Mouse (Mus musculus) layer of hippocampus, adult 8-10 months (tissue): ENCODE data around the gene Srgap2. TPM values are rescaled to one million over a fixed set of nuclear protein-coding genes. Genes with fewer than 3 reads are reported as not detected.

Source experiments
- DNase-seq, 2 experiments: peaks; one replicate each; pipeline ENCODE4 v3.0.0; 2022; ENCODE audit warnings: low spot score in 2 of 2
- total RNA-seq, 4 experiments: library from RNA; stranded (reverse); gene quantifications; 2 replicates each; pipeline ENCODE4 v1.2.4; 2022

The Srgap2 gene
- total RNA-seq, 4 experiments from 2014 or later, result 79.8 to 92.2 (median 84.9) TPM

DNA sequence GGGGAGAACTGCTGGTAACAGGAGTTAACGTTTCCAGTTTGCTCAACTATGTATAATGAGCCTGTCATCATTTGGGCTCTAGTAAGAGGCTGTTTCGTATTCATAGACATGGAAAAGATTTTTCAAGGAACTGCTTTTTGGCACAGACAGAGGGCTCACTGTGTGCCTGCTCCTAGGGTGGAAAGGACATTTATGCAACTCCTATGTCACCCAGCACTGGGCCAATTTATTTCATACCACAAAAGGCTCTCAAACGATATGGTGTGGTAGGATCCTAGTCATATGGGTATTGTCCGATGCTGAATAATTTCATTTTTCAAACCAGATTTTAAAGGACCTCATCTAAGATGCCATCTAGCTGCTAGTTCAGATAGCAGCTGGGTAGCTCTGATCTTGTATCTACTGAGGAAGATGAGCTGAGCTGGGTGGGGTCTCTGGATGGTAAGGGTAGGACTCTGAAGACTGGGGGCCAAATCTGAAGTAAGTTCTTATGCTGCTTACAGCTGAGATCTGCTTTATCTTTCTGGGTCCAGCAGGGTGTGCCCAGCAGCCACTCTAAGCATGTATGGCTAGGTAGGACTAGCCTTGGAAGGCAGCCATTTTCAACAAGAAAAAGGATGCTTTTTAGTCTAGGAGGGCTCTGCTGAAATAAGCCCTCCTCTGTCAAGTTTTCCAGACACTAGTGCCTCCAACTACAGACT, 233.8 kb downstream of the Srgap2 start:
- no peak for DNase-seq

DNA sequence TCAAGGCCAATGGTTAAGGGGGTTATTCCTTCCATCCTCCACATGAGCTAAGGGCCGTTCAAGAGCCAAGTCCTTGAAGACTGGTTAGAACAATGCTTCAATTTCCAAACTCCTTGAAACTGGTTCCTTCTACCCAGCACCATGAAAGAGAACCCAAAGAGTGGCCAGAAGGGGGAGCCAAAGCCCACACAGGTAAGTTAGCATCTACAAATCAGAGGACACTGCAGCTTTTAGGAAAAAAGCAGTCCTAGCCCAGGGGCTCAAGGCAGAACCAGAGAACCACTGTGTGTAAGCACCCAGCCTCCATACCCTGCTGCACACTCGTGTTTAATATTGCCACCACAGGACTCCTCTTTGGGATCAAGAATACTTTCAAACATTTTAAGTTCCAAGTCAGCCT, 236.5 kb downstream of the Srgap2 start:
- peak; percentile 60 to 74 for DNase-seq

DNA sequence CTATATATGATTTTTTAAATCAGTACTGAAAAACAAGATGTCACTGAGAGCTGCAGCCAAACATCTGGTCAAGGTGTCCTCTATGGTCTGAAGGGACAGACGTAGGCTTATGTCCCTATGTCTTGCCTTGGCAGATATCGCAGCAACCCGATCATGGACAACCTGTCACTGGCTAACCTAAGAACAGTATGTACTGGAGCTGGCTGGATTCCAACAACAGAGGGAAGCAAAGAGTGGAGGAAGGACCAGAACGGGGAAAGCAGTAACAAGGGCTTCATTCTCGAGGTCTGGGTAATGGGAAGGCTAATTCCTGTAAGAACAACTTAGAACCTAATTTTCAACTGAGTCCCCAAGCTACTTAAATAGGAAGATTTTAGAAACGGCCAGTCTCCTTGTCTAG, 238.2 kb downstream of the Srgap2 start:
- no peak for DNase-seq

DNA sequence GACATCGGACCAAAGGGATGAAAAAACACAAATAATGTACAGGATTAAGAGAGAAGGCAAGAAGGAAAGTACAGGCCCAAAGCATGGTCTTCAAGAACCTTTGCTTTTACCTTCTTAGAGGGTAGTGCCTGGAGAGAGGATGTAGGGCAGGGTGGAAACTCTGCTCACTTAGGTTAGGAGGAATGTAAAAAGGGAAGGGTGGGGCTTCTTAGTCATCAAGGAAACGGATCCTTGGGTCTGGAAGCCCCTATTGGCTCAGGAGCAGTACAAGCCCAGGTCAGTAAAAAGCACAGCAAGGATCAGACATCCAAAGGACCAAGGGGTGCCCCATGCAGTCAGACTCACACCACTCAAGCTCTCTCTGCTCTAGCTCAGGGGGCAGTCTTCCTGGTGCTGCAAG, 239.9 kb downstream of the Srgap2 start:
- no peak for DNase-seq

DNA sequence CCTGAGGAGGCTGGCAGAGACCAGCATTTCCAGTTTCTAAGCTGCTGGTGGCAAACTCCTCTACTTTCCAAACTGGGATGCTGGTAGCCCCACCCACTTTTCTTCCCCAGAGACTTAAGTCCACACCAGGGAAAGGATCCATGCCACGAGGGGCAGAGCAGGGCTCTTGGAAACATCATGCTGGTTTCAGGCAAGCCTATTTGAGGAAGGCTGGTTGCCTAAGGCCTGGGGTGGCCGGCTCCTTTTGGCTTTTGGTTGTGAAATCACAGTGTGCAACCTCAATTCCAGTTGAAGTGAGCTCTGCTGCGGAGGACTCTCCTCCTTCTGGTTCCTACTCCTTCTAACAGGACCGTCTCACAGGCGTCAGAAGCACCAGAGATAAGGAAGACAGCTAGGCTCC, 240.3 kb downstream of the Srgap2 start:
- DNase-seq, result no peak

DNA sequence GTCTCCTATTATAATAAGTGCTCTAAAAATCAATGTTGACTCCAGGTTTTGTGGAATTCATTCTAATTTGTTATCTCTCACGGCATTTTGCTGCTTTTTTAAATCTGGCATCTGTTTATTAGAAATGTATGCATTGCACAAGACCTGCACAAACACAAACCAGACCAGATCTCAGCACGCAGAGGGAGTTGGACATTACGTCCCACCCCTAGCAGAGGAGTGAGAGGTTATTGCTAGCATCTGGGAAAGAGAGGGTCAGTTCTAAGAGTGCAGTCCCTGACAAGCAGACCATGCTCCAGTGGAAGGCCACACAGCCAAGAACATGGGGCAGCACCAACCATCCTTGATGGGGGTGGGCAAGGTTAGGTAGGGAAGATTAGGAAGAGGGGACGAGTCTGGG, 242.5 kb downstream of the Srgap2 start:
- DNase-seq, result no peak

DNA sequence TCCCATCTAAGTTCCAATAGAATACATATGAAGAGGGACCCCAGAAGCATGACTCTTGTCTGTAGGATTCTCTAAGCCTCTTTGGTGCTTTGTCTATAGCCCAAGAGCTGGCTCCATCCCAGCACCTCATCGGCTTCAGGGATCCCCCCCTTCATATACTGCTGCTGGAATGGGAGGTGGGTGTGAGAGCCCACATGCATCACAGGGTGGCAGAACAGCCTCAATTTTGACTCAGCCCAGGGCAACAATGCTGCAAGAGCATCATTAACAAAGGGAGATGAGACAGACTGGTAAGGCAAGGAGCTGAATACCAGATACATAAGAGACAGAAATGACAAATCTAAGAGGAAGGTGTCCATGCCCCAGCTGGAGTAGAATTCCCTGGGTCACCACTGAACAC, 243.0 kb downstream of the Srgap2 start:
- DNase-seq, result no peak

DNA sequence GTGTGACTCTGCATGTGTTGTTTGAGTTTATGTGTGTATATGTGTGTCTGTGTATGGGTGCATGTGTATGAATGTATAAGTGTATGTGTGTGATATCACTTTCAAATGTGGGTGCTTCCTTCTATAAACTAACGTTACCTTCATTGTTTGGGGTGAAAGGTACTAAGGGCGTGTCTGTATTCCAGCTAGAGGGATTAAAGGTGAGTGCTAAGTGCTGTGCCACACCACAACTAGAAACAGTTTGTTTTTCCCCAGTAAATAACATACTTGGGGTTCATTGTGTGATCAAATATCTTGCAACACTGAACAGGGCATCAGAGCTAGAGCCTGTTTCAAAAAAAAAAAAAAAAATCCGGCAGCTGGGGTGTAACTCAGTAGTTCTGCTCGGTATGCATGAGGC, 245.4 kb downstream of the Srgap2 start:
- DNase-seq, result no peak

DNA sequence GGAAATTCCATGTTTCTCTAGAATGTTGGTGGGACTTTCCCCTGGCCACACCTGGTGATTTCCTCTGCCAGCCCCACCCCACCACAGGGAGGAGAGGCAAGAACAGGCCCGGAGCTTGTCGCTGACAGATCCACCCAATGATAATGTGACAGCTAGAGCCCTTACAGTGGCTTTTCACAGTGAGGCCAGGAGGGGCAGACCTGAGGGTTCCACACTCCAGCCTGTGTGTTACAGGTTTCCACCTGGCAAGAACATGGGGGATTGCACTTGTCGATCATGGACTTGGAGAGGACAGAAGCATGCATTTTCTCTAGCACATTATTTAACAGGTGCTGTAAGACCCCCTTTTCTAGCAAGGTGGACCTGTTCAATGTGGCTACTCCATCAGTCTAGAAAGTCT, 246.9 kb downstream of the Srgap2 start:
- DNase-seq, result no peak

DNA sequence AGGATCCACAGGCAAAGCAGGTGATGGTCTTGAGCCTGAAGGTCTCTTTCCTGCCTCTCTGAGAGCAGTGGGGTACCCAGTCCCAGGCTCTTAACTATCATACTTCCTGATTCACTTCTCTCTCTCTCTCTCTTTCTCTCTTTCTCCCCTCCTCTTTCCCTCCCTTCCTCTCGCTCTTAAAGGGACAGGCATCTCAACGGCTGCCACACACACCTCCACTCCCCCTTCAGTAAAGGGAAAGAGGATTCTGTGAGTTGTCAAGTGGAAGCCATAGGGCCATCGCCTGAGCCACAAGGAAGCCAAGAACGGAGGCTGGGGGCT, 247.7 kb downstream of the Srgap2 start, which contains the start of gene Ikbke:
Ikbke (minus strand) TSS at position 151 of the 321 bp plus-strand sequence.
- DNase-seq, result no peak

DNA sequence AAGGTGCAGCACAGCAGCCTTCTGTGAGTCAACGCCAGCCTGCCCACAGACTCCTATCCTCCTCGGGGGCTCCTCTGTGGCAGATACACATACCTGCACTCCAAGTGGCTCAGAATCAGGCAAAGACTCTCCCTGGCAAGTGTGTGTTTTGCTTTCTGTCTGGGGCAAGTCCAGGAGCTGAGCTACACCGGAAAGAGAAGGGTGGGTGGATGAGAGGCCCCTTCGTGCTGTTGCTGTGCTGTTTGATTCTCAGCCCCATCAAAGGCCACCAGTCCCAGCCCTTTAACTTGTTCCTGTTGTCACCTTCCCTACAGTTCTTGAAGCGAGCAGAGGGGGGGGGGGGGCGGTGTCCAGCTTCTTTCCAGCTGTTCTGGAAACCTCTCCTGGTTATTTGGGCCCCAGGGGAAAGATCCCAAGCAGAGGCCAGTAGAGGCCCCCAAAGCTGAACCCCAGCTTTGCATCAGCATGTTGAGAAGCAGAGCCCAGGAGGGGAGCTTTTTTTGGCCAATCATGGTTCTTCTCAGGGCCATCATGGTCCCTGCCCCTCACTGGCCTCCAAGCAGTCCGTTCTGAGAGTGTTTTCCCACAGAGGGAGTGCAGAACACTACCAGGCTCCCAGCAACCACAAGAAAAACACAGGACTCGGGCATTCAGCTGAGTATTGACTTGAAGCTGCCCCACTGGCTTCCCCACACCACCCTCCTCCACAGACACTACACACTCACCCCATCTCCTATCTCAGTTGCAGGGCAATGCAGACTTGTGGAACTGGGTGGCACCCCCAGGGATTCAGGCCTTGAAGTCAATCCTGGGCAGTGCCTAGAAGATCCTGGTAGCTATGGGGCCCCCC, 248.3 kb downstream of the Srgap2 start:
- DNase-seq, result no peak

DNA sequence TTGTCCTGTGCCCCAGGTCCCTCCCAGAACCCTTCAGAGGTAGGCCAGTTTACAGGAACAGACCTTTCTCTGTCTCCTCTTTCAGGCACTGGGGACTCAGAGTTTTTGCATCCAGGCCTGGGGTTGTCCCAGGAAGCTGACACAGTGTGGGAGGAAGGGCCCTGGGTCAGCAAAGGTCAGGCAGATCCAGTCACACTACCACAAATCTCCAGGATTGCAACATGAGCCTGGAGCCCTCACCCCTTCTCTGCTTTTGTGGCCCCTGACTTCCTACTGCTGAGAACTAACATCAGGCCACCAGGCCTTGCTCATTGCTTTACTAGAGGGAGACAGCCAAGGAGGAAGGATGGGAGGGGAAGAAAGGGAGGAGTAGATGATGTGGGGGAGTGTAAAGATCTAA, 250.3 kb downstream of the Srgap2 start:
- no peak for DNase-seq

DNA sequence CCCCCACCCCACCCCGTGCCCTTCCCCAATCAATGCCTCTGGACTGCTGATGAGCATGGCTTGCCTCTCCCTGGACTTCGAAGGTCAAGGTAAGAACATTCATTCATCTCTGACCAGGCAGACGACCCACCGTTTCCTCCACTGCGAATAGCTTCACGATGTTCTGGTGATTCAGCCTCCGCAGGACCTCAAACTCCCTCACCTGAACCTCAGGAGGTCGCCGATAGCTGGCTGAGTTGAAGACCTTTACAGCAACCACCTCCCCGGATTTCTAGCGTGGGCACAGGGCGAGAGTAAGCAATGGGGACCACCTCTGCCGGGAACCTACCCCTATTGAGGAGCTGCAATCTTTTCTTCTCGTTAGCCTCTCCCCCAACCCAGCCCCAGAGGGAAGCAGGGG, 251.6 kb downstream of the Srgap2 start:
- no peak for DNase-seq

DNA sequence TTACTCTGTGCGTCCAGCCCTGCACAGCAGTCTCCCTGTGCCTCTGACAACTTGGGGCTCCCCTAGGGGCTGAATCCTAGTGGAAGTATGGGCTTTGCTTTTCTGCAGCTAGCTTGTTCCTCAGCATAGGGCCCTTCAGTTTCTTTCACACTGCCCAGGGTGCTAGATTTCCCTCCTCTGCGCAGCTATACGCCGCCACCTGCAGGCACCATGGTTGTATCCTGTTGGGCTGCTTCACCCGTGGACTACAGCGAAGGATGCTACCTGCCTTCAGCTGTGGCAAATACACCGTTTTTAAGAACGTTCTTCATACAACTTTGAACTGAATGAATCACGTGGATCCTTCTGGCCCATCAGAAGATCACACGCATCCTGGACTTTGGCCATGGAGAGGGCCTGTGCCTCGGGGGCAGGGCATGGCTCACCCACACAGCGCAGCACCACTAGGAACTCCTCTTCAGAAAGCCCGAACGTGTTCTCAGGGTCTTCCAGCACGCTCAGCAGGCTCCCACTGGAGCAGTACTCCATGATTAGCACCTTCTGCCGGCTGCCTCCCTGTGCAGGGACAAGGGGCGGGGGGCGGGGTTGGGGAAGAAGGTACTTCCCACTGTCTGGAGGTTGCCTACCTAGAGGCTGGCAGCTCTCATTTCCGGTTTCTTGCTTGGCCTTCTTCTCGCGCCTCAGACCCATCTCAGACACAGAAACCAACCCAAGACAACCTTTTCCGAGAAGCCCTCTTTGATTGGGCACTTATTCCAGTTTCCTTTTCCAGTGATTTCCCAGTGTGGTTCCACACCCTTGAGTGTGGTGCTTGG, 252.2 kb downstream of the Srgap2 start:
- no peak for DNase-seq

DNA sequence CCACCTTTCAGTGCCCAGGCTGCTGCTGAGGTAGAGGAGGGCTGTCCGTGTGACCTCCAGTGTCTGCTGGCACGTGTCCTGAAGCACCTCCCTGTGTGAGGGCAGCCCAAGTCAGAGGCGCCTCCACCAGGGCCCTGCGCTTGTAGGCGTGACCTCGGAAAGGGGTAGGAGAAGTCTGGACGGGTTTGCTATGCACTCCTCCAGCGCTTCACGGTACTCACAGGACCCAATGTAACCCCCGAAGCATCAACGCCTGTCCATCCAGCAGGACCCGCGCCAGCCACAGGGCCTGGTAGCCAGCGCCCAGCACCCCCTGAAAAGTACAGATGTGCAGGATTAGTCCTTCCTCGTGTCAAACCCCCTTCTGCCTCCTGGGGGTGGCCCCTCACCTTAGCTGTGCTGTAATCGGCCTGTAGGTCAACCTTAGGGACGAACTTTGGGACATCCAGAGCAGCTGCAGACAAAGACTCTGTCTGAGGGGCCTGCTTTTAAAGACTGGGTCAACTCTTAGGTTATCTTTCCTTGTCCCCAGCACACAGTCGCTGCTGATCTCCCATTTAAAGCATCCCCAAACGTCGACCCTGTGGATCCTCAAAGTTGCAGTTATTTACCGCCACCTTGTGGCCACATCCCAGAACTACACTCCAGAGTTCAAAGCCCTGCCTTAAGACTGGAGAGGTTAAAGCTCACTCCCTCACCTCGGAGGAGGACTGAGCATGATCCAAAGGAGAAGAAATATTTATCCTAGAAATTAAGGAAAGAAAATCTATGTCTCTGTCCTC, 257.2 kb downstream of the Srgap2 start:
- peak; percentile 59 to 81 for DNase-seq

DNA sequence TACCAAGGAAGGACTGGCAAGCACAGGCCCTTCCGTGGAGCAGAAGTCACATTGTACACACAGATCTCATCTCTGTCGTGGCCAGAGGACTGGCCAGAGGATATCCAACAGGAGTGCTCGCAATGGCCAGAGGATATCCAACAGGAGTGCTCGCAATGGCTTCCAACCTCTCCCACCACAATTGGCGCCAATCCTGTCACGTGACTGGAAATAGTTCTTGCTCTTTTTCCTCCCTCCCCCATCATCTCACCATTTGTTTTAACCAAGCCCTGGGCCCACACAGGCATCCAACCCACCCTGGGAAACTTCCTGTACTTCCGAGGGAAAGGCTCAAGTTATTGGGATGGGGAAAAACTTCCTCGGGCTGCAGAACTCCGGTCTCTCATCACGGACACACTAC, 258.4 kb downstream of the Srgap2 start:
- DNase-seq, result no peak

DNA sequence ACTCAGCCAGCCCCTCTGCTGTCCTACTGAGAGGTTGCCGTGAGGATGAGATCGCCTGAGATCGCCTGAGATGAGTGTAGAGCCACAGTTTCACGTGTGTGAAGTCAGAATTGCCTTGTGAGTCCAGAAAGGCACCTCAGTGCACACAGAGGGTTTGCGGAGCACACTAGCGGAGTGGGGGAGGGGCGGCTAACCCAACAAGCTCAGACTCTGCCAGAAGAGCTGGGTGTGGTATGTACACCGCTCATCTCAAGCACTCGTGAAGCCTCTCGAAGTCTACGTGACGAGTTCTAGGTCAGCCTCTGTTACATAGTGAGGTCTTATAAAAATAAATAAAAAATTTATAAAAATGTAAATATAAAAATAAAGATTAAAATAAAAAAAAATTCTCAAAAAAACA, 263.2 kb downstream of the Srgap2 start:
- no peak for DNase-seq

DNA sequence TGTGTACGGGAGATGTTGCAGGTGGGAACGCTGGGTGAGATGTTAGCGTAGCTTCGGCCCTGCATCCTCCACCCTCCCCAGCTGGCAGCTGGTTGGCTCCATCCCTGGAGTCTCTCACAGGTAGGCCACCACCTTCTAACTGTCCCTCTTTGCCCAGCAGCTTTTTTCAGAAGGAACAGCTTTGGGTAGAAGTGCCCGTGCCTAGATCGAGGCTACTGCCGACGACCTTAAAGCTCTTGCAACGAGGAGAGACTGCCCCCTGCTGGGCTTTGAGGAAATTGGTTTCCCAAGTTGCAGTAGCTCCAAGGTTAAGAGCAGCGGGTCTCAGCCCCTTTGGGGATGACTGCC, 266.9 kb downstream of the Srgap2 start:
- DNase-seq, result peak in 1 of 2 experiments; percentile 74

DNA sequence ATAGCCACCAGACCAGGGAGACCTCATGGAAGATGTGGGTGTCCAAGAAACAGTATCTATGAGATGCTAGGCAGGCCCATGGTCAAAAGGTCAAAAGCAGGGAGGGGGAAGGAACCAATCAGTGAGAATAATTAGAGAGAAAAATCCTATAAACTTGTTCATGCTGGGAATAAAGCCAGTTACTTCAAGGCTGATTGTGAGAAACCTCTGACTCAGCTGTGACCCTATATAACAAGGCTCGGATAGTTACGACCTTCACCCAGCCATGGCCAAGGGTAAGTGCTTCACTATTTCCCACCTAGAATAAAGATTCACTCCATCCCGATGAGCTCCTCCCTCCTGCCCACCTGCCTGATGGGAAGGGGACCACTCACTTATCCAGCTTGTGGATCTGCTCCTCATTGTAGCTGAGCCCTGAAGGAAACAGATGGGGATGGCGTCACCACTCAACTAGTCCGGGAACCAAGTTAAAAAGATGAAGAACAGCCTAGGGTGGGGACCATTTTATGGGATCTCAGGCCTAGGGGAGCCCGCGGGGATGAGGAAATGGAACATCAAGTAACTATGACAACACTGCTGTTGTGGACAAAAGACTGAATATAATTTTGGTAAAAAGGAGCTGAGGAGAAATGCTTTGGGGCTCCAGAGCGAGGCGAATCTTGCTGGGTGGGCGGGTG, 267.4 kb downstream of the Srgap2 start:
- DNase-seq, result no peak

DNA sequence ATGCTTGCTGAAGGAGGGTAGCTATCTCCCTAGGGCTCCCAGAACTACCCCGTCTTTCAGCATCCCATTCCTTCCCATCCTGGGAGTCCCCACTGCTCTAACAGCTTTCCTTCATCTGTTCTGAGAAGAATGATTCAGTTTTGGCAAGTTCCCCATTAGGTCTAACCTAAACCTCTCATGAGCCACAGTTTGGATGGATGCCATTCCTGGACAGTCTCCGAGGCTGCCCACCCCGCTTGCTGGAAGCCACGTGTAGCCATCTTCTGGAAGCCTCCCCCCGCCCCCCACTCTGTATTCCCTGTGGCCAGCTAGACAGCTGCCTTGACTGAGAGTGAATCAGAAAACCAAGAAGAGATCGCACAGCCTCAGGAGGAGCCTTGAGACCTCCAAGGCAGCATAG, 269.9 kb downstream of the Srgap2 start:
- no peak for DNase-seq
